Mouse (Mus musculus) forebrain, embryonic 13.5 days (tissue): ENCODE results near the gene Cdh4. TPM values are rescaled to one million over a fixed set of nuclear protein-coding genes. Genes with fewer than 3 reads are reported as not detected.
A peak's percentile ranks its signal among the peaks of the same experiment; 100 is the strongest.

ENCODE experiments used
- ATAC-seq: fragments of 200-750 bp; cut with Nextera tagmentation; 2 replicates; pipeline ENCODE4 v1.8.0; 2017
- H3K27ac ChIP-seq: fragments of 300-500 bp; sonication (generic); 2 replicates; pipeline ENCODE4 v1.5.1; 2015; ENCODE audit warnings: inconsistent platforms, mild to moderate bottlenecking, moderate library complexity
- H3K27me3 ChIP-seq: fragments of 300-500 bp; sonication (generic); 2 replicates; pipeline ENCODE4 v1.6.1; 2015; ENCODE audit warnings: mild to moderate bottlenecking, inconsistent platforms
- H3K36me3 ChIP-seq: fragments of 300-500 bp; sonication (generic); 2 replicates; pipeline ENCODE4 v1.6.1; 2015; ENCODE audit warnings: mild to moderate bottlenecking, inconsistent platforms; ENCODE audit not compliant: poor library complexity, severe bottlenecking
- H3K4me1 ChIP-seq: fragments of 300-500 bp; sonication (generic); 2 replicates; pipeline ENCODE4 v1.6.1; 2015; ENCODE audit warnings: inconsistent platforms
- H3K4me2 ChIP-seq: fragments of 300-500 bp; sonication (generic); 2 replicates; pipeline ENCODE4 v1.6.1; 2015; ENCODE audit warnings: inconsistent platforms, mild to moderate bottlenecking, moderate library complexity
- H3K4me3 ChIP-seq: fragments of 300-500 bp; sonication (generic); 2 replicates; pipeline ENCODE4 v1.5.1; 2015; ENCODE audit warnings: mild to moderate bottlenecking, inconsistent platforms
- H3K9ac ChIP-seq: fragments of 300-500 bp; sonication (generic); 2 replicates; pipeline ENCODE4 v1.6.1; 2015; ENCODE audit warnings: mild to moderate bottlenecking, inconsistent platforms
- H3K9me3 ChIP-seq: fragments of 300-500 bp; sonication (generic); replicated peaks from 2 replicates; pipeline ENCODE4 v1.6.1; 2016; ENCODE audit warnings: inconsistent platforms
- WGBS: fragments of 180-500 bp; shearing (Covaris S2); methylation state at CpG from one replicate; pipeline ENCODE4 v1.1.7; 2015; 5-methylcytosine and 5-hydroxymethylcytosine counted together
- polyA plus RNA-seq: library from polyadenylated mRNA; unstranded; fragments of >200 nt; fragmentation: Nextera tagmentation; extraction: Ambion mirVana; gene quantifications from 2 replicates; pipeline ENCODE4 v1.2.1, GENCODE M21; 2015

Cdh4 gene
- polyA plus RNA-seq, 1 experiment from 2014 or later = 30.3 TPM

DNA sequence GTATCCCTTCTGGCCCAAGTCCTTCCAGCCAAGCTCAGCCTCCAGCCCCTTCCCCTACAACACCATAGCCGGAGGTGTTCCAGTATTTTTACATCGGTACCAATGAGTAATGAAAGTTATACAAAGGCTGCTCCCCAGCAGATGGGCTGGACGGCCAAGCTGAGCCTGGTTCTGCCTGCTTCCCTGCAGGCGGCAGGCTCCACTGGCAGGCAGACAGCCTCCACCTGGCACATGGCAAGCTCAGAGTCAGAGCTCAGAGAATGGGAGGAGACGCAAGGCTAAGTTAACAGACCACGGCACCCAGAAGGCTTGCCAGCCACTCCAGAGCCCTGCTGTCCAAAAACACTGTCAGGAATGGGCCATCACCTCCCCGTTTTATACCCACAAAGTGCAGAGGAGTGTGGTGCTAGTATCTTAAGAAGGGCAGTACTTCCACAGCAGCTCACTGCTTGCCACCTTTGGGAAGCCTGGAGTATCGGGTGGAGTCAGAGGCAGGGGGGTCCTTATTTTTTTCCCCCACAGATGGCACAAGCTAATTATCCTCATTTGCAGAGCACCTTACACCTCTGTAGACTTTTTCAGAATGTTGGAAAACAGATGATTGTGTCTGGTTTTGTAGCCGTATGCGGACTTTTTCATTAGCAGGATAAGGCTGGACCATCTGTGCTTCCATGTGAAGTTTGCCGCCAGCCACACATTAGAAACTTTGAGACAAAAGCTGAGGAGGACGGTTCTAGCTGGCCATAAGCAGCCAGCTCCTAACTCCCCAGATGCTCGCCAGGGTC, 320.5 kb downstream of the Cdh4 start:
- Histone ChIP-seq H3K27me3 (no peaks in the 10 kb centered on the region), H3K9ac (no peak overlapping the region), H3K4me2 (no peak overlapping the region), H3K27ac (peak overlapping the region; percentile 85), H3K36me3 (no peaks in the 10 kb centered on the region), H3K9me3 (no peaks in the 10 kb centered on the region), H3K4me1 (peaks cover 58% of the 10 kb centered on the region), H3K4me3 (no peak overlapping the region)
- ATAC-seq = peak; percentile 74
- WGBS = 46% methylated on average over 13 of the region's 13 CpGs

DNA sequence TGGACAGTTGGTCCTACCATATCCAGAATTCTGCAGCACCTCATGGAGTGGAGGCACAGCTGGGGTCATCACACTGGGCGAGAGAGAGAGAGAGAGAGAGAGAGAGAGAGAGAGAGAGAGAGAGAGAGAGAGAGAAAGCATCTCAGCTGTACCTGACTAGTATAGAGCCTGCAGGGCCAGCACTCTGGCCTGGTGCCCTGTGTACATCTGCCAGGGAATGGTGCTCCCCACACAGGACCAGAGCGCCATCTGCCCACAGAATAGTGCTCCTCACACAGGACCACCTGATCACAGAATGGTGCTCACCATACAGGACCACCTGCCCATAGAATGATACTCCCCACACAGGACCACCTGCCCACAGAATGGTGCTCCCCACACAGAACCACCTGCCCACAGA, 322.2 kb downstream of the Cdh4 start:
- Histone ChIP-seq H3K36me3 (no peaks in the 10 kb centered on the region), H3K4me2 (no peak overlapping the region), H3K4me1 (peaks cover 76% of the 10 kb centered on the region), H3K27ac (no peak overlapping the region), H3K27me3 (no peaks in the 10 kb centered on the region), H3K9me3 (no peaks in the 10 kb centered on the region), H3K4me3 (no peak overlapping the region), H3K9ac (no peak overlapping the region)
- ATAC-seq = no peak
- WGBS = 100% methylated on average over 1 of the region's 2 CpGs

DNA sequence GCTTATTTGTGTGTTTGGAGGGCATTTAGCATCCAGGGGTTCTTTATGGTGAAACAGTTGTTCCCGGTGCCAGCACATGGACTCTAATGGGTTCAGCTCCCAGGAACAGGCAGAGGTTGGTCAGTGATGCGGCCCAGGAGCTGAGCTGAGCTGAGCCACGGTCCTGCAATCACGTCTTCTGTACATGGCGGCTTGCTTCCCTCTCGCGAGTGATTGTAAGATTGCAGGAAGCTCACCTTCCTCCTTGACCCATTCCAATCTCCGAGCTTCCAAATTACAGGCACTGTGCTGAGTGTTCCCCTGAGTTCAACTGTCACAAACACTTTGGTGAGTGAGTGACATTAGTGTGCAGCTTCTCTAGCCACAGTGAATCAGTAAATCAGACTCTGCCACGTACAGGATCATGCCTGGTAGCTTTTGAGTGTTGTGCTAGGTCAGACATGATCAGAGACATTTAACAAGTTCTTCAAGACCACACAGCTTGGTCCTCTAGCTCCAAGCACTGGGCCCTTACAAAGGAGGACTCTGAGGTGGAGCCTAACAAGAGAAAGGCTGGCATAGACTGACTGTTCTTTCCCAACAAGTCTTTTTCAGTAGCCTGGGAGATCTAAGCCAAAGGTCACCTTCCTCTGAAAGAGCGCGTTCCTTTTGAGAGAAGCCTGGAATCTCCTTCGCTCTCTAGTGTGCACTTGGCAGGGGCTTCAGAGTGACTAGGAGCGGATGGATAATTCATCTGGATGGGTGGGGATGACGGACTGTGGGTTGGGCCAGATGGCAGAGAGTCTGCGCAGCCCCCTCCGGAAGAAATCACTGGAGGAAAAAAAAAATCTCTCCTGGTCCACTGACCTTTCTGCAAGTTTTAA, 324.7 kb downstream of the Cdh4 start:
- Histone ChIP-seq H3K27ac (peak overlapping the region; percentile 48; the same call in 1 of the 2 replicates), H3K9ac (no peak overlapping the region), H3K9me3 (no peaks in the 10 kb centered on the region), H3K27me3 (no peaks in the 10 kb centered on the region), H3K4me1 (peaks cover 68% of the 10 kb centered on the region), H3K36me3 (no peaks in the 10 kb centered on the region), H3K4me3 (no peak overlapping the region), H3K4me2 (peak overlapping the region; percentile 40)
- WGBS = 18% methylated on average over 16 of the region's 16 CpGs
- no peak for ATAC-seq

DNA sequence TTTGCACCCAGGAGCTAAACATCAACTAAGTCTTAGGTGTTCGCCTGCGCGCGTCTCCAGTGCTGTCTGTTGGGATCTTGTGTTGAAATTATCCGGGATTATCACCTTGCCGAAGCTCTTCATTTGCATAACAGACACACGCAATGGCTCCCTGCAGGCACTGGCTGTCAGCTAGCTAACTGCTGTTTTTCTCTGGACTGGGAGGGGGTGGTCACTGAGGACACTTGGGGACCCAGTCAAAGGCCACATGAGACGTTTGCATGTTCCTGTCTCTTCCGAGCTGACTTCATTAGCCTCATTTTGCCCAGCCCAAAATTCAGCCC, 325.3 kb downstream of the Cdh4 start:
- H3K9ac ChIP-seq = no peak overlapping the region
- peaks cover 62% of the 10 kb centered on the region for H3K4me1 ChIP-seq
- H3K36me3 ChIP-seq = no peaks in the 10 kb centered on the region
- peak overlapping the region; percentile 40 for H3K4me2 ChIP-seq
- 3% methylated on average over 9 of the region's 9 CpGs for WGBS
- H3K4me3 ChIP-seq = no peak overlapping the region
- H3K27me3 ChIP-seq = no peaks in the 10 kb centered on the region
- no peaks in the 10 kb centered on the region for H3K9me3 ChIP-seq
- H3K27ac ChIP-seq = peak overlapping the region; percentile 48
- ATAC-seq = no peak

DNA sequence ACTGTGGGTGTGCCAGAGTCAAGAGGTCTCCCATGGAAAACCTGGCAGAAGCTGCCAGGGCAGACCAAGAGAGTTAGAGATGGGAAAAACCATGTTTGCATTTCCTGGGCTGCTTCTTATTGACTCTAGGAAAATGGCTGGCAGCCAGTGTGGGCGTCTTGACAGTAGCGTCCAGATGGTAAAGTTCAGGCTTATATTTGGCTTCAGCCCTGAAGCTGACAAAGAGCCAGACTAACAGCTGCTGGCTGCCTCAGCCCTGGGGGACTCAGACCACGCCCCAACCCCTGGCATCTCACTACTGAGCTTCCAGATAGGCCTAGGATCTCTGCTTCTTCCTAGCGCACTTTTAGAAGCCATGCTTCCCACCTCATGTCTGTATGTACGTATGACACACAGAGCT, 326.9 kb downstream of the Cdh4 start:
- H3K4me2 ChIP-seq = no peak overlapping the region
- peak overlapping the region; percentile 48 for H3K27ac ChIP-seq
- H3K9ac ChIP-seq = no peak overlapping the region
- H3K4me3 ChIP-seq = no peak overlapping the region
- WGBS = 74% methylated on average over 5 of the region's 5 CpGs
- peaks cover 53% of the 10 kb centered on the region for H3K4me1 ChIP-seq
- H3K9me3 ChIP-seq = no peaks in the 10 kb centered on the region
- peak; percentile 46 for ATAC-seq
- H3K36me3 ChIP-seq = no peaks in the 10 kb centered on the region
- H3K27me3 ChIP-seq = no peaks in the 10 kb centered on the region

DNA sequence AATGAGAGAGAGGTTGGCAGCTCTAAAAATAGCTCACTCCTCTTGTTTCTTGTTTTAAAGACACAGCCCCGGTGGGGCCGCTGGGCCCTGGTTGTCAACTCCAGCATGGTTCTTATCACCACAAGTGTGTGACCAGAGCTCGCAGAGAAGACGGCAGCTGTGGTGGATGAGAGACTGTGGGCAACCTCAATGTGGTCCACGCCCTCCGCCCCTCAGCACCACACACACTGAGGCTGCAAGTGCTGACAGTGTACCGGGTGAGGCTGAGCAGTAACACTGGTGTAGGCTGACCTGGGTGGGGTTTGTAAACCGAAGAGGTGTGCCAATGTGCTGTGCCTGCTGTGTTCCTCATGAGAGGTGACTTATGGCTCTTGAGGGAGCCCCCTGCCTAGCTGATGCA, 327.7 kb downstream of the Cdh4 start:
- no peak for ATAC-seq
- WGBS = 80% methylated on average over 8 of the region's 8 CpGs
- Histone ChIP-seq H3K36me3 (no peaks in the 10 kb centered on the region), H3K27me3 (no peaks in the 10 kb centered on the region), H3K4me3 (no peak overlapping the region), H3K4me1 (peaks cover 61% of the 10 kb centered on the region), H3K9ac (no peak overlapping the region), H3K4me2 (no peak overlapping the region), H3K9me3 (no peaks in the 10 kb centered on the region), H3K27ac (no peak overlapping the region; the same call in 1 of the 2 replicates)

DNA sequence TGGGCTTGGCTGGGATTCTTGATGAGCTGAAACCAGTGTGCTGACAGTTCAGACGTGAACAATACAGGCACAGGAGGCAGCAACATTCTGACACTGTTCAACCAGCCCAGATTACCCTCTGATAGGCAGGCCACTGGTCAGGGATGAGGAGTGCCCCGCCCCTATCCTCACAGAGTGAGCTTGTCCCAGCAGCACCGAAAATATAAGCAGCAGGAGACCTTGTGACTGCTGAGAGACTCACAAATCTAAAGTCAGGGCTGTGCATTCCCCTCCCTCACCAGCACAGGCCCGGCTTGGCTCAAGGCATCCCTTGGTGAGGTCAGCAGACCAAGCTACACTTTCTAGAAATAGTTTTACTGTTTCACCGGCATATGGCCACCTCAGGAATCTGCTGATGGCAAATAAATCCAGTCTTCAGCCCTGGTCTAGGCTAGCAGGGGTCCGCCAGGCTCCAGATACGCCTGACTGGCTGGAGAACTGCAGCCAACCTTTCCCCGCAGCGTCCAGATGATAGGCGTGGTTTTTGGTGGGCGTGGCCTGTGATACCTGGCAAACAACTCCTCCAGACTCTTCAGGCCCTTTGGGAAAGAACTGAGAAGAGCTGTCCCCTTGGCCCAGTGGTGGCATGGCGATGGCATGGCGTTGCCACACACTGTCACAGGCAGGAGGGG, 332.3 kb downstream of the Cdh4 start:
- Histone ChIP-seq H3K9me3 (no peaks in the 10 kb centered on the region), H3K27ac (no peak overlapping the region), H3K9ac (no peak overlapping the region), H3K4me3 (no peak overlapping the region), H3K4me2 (no peak overlapping the region), H3K4me1 (peaks cover 21% of the 10 kb centered on the region), H3K27me3 (peaks cover 4% of the 10 kb centered on the region; the same call in 1 of the 2 replicates), H3K36me3 (no peaks in the 10 kb centered on the region)
- 16% methylated on average over 13 of the region's 13 CpGs for WGBS
- no peak for ATAC-seq

DNA sequence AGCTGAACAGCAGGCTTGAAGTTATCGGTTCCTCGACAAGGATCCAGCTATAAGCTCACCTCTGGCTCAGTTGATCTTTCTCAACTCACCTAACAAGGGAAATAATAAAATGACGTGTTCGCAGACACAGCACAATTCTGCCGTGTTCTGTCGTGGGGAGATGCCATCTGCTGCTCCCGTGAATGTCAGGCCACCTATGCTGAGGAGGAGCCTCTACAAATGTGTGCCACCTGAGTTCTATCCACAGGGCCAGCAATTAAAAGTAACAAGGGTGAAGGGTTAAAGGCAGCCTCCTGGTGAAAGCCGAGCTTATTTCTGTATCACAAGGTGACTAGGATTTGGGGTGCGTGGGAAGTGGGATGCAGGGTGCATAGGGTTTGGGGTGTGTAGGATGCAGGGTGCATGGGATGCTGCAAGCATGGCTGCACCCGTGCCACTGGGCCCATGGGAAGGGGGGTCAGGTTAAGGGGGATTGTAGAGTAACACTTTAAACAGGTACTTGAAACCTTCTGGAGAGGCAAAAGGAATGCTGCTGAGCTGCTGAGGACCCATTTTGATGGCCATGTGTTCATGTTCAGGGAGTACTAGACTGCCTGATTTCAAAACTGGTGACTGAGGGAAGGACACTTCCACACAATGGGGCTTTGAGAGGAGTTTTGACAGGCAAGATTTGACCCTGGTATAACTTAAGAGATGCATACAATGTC, 333.9 kb downstream of the Cdh4 start:
- Histone ChIP-seq H3K4me1 (peaks cover 14% of the 10 kb centered on the region), H3K9me3 (no peaks in the 10 kb centered on the region), H3K4me3 (no peak overlapping the region), H3K9ac (no peak overlapping the region), H3K36me3 (no peaks in the 10 kb centered on the region), H3K4me2 (no peak overlapping the region), H3K27me3 (peaks cover 4% of the 10 kb centered on the region; the same call in 1 of the 2 replicates), H3K27ac (no peak overlapping the region)
- ATAC-seq = no peak; the same call in 1 of the 2 replicates
- WGBS = 83% methylated on average over 10 of the region's 10 CpGs

DNA sequence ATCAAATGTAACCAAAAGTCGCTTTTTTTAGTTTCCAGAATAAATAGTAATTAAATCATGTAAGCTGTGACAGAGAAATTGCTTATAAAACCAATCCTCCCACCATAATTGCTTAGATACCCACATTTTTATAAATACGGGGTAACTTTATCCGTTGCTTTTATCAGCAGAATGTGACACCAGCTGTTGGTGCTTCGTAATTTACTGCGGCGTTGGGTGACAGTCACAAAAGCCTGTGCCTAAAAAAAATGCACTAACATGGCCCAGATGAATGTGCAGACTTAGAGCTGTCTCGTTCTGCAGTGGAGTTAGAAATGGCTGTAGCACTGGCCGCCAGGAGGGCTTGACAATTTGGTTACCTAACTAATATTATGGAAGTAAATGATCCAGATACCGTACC, 337.0 kb downstream of the Cdh4 start:
- H3K27ac ChIP-seq = no peak overlapping the region
- ATAC-seq = no peak
- WGBS = 79% methylated on average over 9 of the region's 9 CpGs
- peaks cover 11% of the 10 kb centered on the region for H3K4me1 ChIP-seq
- no peaks in the 10 kb centered on the region for H3K36me3 ChIP-seq
- no peaks in the 10 kb centered on the region for H3K9me3 ChIP-seq
- H3K4me2 ChIP-seq = no peak overlapping the region
- no peak overlapping the region for H3K9ac ChIP-seq
- H3K4me3 ChIP-seq = no peak overlapping the region
- peaks cover 4% of the 10 kb centered on the region; the same call in 1 of the 2 replicates for H3K27me3 ChIP-seq

DNA sequence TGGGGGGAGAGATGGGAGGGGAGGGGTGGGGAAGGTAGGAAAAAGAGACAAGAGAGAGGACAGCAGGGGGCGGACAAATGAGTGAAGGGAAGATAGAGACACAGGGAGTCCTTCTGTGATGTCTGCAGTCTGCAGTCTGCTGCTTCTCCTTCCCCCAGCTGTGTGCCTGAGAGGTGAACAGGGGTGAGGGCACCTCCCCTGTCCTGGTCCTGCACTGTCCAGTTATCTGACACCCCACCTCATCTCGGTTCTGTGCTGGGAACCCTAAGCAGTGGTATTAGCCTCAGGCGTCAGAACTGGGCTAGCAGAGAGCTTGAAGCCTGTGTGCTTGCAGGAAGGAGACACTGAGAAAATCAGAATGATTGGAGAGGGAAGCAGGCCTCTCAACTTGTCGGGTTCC, 338.7 kb downstream of the Cdh4 start:
- Histone ChIP-seq H3K9ac (no peak overlapping the region), H3K27me3 (peaks cover 4% of the 10 kb centered on the region; the same call in 1 of the 2 replicates), H3K27ac (no peak overlapping the region), H3K4me1 (peaks cover 4% of the 10 kb centered on the region; the same call in 1 of the 2 replicates), H3K4me3 (no peak overlapping the region), H3K36me3 (no peaks in the 10 kb centered on the region), H3K9me3 (no peaks in the 10 kb centered on the region), H3K4me2 (no peak overlapping the region)
- 42% methylated on average over 4 of the region's 4 CpGs for WGBS
- ATAC-seq = peak; percentile 53; the same call in 1 of the 2 replicates

DNA sequence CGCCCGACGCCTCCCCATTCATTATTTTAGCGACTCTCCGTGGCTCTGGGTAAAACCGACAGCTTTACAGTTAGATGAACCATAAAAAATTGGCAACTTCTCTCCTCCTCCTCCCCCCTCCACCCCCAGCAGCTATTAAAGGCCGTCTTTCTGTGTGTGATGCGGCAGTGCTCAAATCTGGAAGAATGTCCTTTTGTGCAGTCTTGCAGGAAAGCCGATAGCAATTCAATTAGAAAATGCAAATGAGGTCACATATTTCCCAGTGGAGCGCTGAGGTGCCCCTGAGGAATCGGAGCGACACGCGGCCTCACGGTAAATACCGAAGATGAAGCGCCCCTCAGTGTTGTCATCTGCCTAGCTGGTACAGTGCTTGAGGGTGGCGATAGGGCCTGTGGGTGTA, 345.0 kb downstream of the Cdh4 start:
- peak overlapping the region; percentile 55 for H3K27ac ChIP-seq
- H3K27me3 ChIP-seq = no peaks in the 10 kb centered on the region
- no peaks in the 10 kb centered on the region for H3K9me3 ChIP-seq
- ATAC-seq = peak; percentile 80
- H3K9ac ChIP-seq = no peak overlapping the region
- no peaks in the 10 kb centered on the region for H3K36me3 ChIP-seq
- H3K4me2 ChIP-seq = peak overlapping the region; percentile 39
- no peak overlapping the region for H3K4me3 ChIP-seq
- WGBS = 5% methylated on average over 18 of the region's 18 CpGs
- peaks cover 43% of the 10 kb centered on the region for H3K4me1 ChIP-seq
